Mouse (Mus musculus): ENCODE measurements around the gene Kif26b.

DNA sequence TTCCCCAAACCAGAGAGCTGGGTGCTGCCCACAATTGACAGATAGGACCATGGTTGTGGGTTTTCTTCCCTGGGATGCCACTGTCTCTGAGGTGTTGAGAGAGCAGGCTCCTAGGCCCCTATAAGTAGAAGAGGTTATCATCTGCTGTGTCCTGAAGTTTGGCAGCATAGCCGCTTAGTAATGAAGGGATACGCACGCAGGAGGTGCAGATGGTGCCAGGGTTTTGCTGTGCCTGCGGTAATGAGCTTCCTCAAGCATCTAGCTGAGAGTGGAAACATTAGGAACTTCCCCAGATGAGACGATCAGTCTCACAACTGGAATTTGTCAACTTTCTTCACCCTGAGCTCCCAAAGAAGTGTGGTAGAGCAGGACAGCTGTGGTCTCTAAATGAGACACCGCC is 363.5 kb downstream of the Kif26b start:
- TF ChIP-seq CTCF (IDR thresholded peaks at IDR 0.05; ENCODE audit: low read depth, low read length) (no peak), TAL1 (conservative IDR thresholded peaks at IDR 0.05; ENCODE audit: low read depth, low read length) (no peak), GATA1 (IDR thresholded peaks at IDR 0.05; ENCODE audit: borderline replicate concordance, low read length) (no peak)

Data from G1E (cell line).